Mouse (Mus musculus) liver, postnatal 0 days (tissue): Measurements from ENCODE around the gene Srsf5. TPM values are rescaled to one million over a fixed set of nuclear protein-coding genes. Genes with fewer than 3 reads are reported as not detected.
A peak's percentile ranks its signal among the peaks of the same experiment; 100 is the strongest.

Experiments
- ATAC-seq: fragments of 200-750 bp; cut with Nextera tagmentation; 2 replicates; pipeline ENCODE4 v1.8.0; 2017; ENCODE audit warnings: mild to moderate bottlenecking, moderate library complexity
- DNase-seq: peaks from one replicate; pipeline ENCODE4 v3.0.0-alpha.2; 2016
- H3K27ac ChIP-seq: fragments of 300-500 bp; sonication (generic); 2 replicates; pipeline ENCODE4 v1.5.1; 2014; ENCODE audit warnings: antibody characterized with exemption, moderate library complexity, mild to moderate bottlenecking, low read depth
- H3K27me3 ChIP-seq: fragments of 300-500 bp; sonication (generic); 2 replicates; pipeline ENCODE4 v1.6.1; 2014; ENCODE audit warnings: low read length, control low read depth, mixed read lengths; ENCODE audit not compliant: insufficient read depth
- H3K36me3 ChIP-seq: fragments of 300-500 bp; sonication (generic); replicated peaks from 2 replicates; pipeline ENCODE4 v1.6.1; 2014; ENCODE audit warnings: mild to moderate bottlenecking, control low read depth, low read length, moderate library complexity, mixed read lengths; ENCODE audit not compliant: insufficient read depth
- H3K4me1 ChIP-seq: fragments of 300-500 bp; sonication (generic); 2 replicates; pipeline ENCODE4 v1.6.1; 2014; ENCODE audit warnings: antibody characterized with exemption, mild to moderate bottlenecking, control low read depth; ENCODE audit not compliant: insufficient read depth
- H3K4me2 ChIP-seq: fragments of 300-500 bp; sonication (generic); 2 replicates; pipeline ENCODE4 v1.6.1; 2014; ENCODE audit warnings: low read depth, mild to moderate bottlenecking, low read length, moderate library complexity, mixed read lengths
- H3K4me3 ChIP-seq: fragments of 300-500 bp; sonication (generic); 2 replicates; pipeline ENCODE4 v1.5.1; 2014; ENCODE audit warnings: low read depth, low read length
- H3K9ac ChIP-seq: fragments of 300-500 bp; sonication (generic); replicated peaks from 2 replicates; pipeline ENCODE4 v1.6.1; 2014; ENCODE audit warnings: mild to moderate bottlenecking, moderate library complexity
- H3K9me3 ChIP-seq: fragments of 300-500 bp; sonication (generic); 2 replicates; pipeline ENCODE4 v1.6.1; 2016; ENCODE audit warnings: mild to moderate bottlenecking, control low read depth, low read length, mixed read lengths
- CTCF ChIP-seq: sonication (generic); IDR thresholded peaks from 2 replicates; pipeline ENCODE4 v1.5.1; 2016; ENCODE audit warnings: antibody characterized with exemption, low read depth
- EP300 ChIP-seq: IDR thresholded peaks from 2 replicates; pipeline ENCODE4 v1.6.1; 2016; ENCODE audit warnings: antibody characterized with exemption, low read depth, mild to moderate bottlenecking
- WGBS: fragments of 180-500 bp; shearing (Covaris S2); extraction: QIAGEN DNeasy Blood & Tissue Kit; methylation state at CpG from one replicate; pipeline ENCODE4 v1.1.7; 2014; ENCODE audit not compliant: insufficient replicate concordance; 5-methylcytosine and 5-hydroxymethylcytosine counted together
- polyA plus RNA-seq: library from polyadenylated mRNA; unstranded; fragments of >200 nt; fragmentation: Nextera tagmentation; extraction: Ambion mirVana; gene quantifications from 2 replicates; pipeline ENCODE4 v1.2.1, GENCODE M21; 2015

The Srsf5 gene
- polyA plus RNA-seq = 249 and 270 TPM in 2 replicates

DNA sequence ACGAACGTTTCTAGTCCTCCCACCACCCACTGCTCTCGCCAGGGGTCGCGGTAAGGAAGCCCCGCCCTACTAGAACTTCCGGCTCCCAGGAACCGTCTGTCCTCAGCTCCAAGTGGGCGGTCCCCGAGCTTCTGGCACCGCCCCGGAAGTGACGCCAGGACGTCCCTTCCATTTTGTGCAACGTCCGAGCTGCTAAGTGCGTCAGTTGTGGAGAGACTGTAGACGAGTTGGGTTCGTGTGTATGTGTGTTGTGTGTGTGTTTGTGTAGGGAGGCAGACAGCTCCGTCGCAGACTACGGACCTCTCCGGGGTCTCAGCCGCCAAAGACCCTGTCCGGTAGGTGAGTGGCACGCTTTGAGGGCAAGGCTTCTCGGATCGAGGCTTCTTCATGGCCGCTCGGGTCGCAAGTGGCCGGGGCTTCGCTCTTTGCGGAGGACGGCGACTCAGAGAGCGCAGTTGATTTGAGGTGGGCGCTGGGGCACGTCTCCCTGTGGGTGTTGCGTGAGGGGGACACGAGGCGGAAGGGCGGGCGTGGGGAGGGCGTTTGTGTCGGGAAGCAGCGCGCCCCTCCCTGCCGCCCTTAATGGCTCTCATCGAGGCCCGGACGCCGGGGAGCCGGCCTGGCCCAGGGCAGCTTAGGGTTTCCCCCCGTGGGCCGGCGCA lies at the start of gene Srsf5:
Gene Srsf5, plus strand, starts transcription at position 171 of the 662 bp plus-strand sequence.
- peak within 1 kb of the TSS; percentile 96 for H3K4me3 ChIP-seq
- DNase-seq (peak; percentile 99), ATAC-seq (peak; percentile 77)
- peaks cover 27% of the 10 kb centered on the region for H3K4me1 ChIP-seq
- no peaks in the 10 kb centered on the region for H3K27me3 ChIP-seq
- H3K9ac ChIP-seq = peak within 1 kb of the TSS; percentile 100
- peak; percentile 58 for TF ChIP-seq CTCF
- TF ChIP-seq EP300 = peak; percentile 69; the same call in 1 of the 2 replicates
- no peaks in the 10 kb centered on the region for H3K9me3 ChIP-seq
- H3K4me2 ChIP-seq = peak within 1 kb of the TSS; percentile 80
- H3K36me3 ChIP-seq = peaks cover 31% of the 10 kb centered on the region
- peak within 1 kb of the TSS; percentile 99 for H3K27ac ChIP-seq
- whole genome bisulfite sequencing = under 1% methylated on average over 45 of the region's 57 CpGs

DNA sequence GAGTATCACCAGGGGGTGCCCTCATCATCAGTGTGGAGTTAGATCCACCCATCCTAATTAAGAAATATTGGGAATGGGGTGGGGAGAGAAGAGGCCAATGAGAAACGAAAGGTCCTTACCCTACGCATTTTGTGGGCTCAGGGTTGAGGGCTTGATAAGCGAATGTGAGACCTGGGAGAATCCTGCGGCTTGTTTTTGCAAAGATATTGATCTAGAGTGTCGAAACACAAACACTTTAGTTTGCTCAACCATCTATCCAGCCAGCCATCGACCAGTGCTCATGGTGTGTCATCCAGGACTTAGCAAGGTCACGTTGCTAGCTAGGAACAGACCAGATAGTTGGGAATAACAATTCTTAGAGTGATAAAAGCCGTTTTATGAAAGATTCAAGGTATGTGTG lies 35.7 kb upstream of the Srsf5 start:
- 58% methylated on average over 8 of the region's 8 CpGs for WGBS
- peak; percentile 72 for DNase-seq

DNA sequence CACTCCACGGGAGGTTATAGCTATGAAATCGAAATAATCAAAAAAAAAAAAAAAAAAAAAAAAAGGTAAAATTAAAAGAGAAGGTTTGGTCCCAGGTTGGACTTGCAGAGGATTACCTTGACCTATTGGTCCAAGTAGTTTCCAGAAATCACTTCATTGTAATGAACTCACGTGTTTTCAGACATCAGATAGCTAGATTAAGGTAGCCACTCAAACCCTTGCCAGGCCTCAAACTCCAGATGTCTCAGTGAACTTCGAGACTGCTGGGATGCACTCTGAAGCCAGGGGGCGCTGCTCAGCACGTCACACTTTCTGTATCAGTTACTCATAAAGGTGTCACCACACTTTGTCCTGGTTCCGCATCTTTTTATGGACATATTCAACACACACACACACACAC lies 27.5 kb upstream of the Srsf5 start:
- WGBS = 59% methylated on average over 7 of the region's 7 CpGs
- DNase-seq = peak; percentile 65
- Histone ChIP-seq H3K27ac (no peak overlapping the region), H3K4me3 (no peak overlapping the region), H3K4me2 (no peak overlapping the region), H3K9me3 (no peaks in the 10 kb centered on the region), H3K36me3 (no peaks in the 10 kb centered on the region), H3K4me1 (no peaks in the 10 kb centered on the region), H3K9ac (no peak overlapping the region), H3K27me3 (no peaks in the 10 kb centered on the region)
- TF ChIP-seq EP300 (no peak), CTCF (peak; percentile 83)
- no peak for ATAC-seq

More for the DNA sequence above, 35.7 kb upstream of the Srsf5 start:
- peak overlapping the region; percentile 91 for H3K27ac ChIP-seq
- H3K4me1 ChIP-seq = no peaks in the 10 kb centered on the region
- no peaks in the 10 kb centered on the region for H3K27me3 ChIP-seq
- no peak overlapping the region for H3K4me2 ChIP-seq
- H3K9me3 ChIP-seq = no peaks in the 10 kb centered on the region
- ATAC-seq = peak; percentile 96
- no peak overlapping the region for H3K9ac ChIP-seq
- no peaks in the 10 kb centered on the region for H3K36me3 ChIP-seq
- TF ChIP-seq CTCF = peak; percentile 48
- peak; percentile 86 for TF ChIP-seq EP300
- no peak overlapping the region for H3K4me3 ChIP-seq

DNA sequence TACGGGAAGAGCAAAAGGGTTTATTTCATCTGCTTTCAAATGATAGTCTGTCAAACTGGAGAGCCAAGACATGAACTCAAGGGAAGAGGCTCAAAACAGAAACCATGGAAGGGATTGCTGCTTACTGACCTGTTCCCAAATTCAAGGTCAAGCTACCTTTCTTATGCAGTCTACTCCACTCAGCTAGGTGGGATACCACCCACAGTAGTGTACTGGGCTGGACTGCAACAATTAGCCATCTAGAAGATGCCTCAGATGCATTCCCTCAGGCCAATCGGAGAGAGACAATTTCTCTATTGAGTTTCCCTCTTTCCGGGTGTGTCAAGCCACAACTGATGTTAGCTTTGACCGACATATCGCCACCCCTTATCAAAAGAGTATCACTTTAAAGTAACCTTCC lies 24.0 kb upstream of the Srsf5 start:
- no peak overlapping the region for H3K4me3 ChIP-seq
- no peak overlapping the region for H3K4me2 ChIP-seq
- H3K36me3 ChIP-seq = no peaks in the 10 kb centered on the region
- 85% methylated on average over 5 of the region's 5 CpGs for WGBS
- DNase-seq (no peak), ATAC-seq (no peak)
- H3K27me3 ChIP-seq = no peaks in the 10 kb centered on the region
- TF ChIP-seq CTCF (no peak), EP300 (no peak)
- H3K27ac ChIP-seq = no peak overlapping the region
- no peaks in the 10 kb centered on the region for H3K9me3 ChIP-seq
- peaks cover 8% of the 10 kb centered on the region for H3K4me1 ChIP-seq
- no peak overlapping the region for H3K9ac ChIP-seq

DNA sequence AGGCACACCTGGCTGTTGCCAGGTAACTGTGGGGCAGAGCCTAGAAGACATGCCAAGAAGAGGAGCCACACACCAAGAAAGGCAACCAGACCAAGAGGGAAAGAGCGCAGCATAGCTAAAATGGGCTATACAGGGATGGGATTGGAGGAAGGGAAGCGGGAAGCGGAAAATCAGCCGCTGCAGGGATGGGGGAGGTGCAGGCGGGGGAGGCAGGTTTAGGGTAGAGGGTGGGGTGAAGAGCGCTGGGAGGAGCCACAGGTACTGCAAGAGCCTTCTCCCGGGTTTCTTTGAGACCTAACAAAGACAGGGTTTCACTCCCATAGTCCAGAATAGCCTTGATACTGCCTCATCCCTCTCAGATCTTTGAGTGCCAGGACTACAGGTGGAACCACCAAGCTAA lies 22.4 kb upstream of the Srsf5 start:
- Histone ChIP-seq H3K9ac (no peak overlapping the region), H3K36me3 (no peaks in the 10 kb centered on the region), H3K27me3 (no peaks in the 10 kb centered on the region), H3K4me1 (peaks cover 14% of the 10 kb centered on the region), H3K4me2 (peak overlapping the region; percentile 48), H3K27ac (no peak overlapping the region), H3K9me3 (no peaks in the 10 kb centered on the region), H3K4me3 (0 out of 2 replicates have a peak overlapping the region, but pooled peaks have one; percentile 8)
- 25% methylated on average over 7 of the region's 7 CpGs for WGBS
- DNase-seq (peak; percentile 44), ATAC-seq (peak; percentile 67; the same call in 1 of the 2 replicates)
- no peak for TF ChIP-seq CTCF

DNA sequence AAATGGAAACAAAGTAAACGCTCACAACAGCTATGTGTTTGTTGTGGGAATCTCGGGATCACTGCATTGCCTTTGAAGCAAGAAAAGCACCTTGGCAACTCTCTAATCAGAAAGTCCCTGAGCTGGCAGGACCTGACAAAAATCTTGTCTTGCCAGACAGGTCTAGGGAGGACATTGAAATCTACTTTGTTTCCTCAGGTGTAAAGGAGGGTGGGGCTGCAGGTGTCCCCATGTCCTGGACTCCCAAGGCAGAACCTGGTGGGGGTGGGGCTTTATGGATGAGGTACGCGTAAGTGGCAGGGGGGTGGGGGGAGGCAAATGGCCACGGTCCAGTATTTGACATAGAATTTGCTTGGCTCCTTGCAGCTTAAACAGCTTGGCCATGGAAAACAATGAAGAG lies 21.7 kb upstream of the Srsf5 start:
- no peaks in the 10 kb centered on the region for H3K9me3 ChIP-seq
- no peak overlapping the region for H3K4me2 ChIP-seq
- H3K4me3 ChIP-seq = no peak overlapping the region
- WGBS = 55% methylated on average over 5 of the region's 5 CpGs
- no peak overlapping the region for H3K27ac ChIP-seq
- DNase-seq = peak; percentile 15
- no peaks in the 10 kb centered on the region for H3K27me3 ChIP-seq
- no peak for ATAC-seq
- TF ChIP-seq EP300 (no peak), CTCF (no peak)
- peaks cover 14% of the 10 kb centered on the region for H3K4me1 ChIP-seq
- H3K36me3 ChIP-seq = no peaks in the 10 kb centered on the region
- H3K9ac ChIP-seq = no peak overlapping the region
